Mouse (Mus musculus): Measurements from ENCODE around the gene Borcs5.

The Borcs5 gene

DNA sequence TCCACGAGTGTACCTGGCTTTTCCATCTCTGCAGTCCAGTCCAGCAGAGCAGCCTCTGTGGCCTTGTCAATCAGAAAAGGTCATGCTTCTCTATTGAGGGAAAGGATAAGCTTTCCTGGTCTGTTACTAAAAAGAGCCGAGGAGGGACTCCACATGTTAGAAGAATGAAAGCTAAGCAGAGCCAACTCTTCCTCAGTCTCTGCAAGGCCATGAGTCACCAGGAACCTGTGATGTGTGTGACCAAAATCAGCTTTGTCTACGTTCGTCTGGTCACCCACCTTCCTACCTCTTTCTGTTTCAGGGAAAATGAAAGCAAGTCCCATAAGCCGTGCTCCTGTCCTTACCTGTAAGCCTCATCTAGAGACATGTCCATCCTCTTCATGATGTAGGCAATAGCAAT is 80.8 kb downstream of the Borcs5 start:
- no peak for DNase-seq

- DNase-seq: no peak
These were observed 82.5 kb downstream of the Borcs5 start for GRCm38 (mm10) chr6:134721729-134722269.

GRCm38 (mm10) chr6:134722906-134723305 is 83.6 kb downstream of the Borcs5 start:
- no peak for DNase-seq

GRCm38 (mm10) chr6:134723326-134723725 is 84.0 kb downstream of the Borcs5 start:
- no peak for DNase-seq

DNA sequence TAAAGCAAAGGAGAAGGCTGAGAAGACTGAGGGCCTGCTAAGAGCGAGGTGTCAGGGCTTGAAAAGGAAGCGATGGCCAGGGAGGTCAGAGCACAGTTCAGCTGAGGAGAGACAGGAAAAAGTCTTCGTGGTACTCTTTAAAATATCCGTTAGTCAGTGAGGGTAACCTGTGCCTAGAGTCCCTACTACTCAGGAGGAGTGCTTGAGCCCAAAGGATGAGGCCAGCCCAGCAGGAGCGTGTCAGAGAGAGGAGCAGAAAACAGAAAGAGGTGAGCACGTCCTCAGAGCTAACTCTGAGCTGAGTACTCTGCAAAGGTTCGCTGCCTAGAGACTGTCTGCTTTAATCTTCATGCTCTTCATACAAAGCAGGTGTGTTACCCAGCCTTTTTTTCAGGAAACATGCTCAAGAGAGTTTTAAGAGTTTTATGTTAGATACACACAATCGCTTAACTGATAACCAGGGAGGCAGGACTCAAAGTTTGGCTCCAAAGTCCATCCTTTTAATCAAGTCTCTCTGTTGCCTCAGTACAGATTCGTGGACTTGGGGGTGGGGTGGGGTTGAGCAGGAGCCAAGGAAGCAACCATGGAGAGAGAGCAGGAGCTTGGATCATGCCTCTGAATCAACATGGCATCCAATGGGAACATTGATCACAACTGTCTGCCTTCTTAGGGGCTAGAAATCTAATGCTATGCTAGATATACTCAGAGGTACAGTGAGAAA is 84.7 kb downstream of the Borcs5 start:
- DNase-seq: peak; percentile 80 to 89

- peak in 1 of 2 experiments; percentile 62 for DNase-seq
These were observed 86.1 kb downstream of the Borcs5 start for GRCm38 (mm10) chr6:134725406-134725805.

GRCm38 (mm10) chr6:134730978-134731377 is 91.7 kb downstream of the Borcs5 start:
- DNase-seq: no peak

DNA sequence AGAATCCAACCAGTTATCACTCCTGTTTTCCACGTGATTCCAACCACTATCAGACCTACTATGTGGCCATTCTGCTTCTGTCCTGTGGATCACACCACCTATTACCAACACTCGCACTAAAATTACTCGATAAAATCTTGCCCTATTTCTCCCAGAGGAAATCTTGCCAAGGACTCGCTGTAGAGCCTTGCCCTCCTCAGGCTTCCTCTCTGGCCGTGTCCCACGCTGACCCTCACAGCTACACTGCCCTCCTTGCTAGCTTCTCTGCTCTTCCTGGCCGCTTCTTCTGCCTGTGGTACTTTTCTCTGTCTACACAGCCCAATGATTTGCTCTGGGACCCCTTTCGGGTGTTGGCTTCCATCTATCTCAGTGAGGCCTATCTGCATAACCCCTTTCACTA is 93.5 kb downstream of the Borcs5 start:
- DNase-seq: no peak

GRCm38 (mm10) chr6:134733800-134734221 is 94.5 kb downstream of the Borcs5 start:
- DNase-seq: no peak

DNA sequence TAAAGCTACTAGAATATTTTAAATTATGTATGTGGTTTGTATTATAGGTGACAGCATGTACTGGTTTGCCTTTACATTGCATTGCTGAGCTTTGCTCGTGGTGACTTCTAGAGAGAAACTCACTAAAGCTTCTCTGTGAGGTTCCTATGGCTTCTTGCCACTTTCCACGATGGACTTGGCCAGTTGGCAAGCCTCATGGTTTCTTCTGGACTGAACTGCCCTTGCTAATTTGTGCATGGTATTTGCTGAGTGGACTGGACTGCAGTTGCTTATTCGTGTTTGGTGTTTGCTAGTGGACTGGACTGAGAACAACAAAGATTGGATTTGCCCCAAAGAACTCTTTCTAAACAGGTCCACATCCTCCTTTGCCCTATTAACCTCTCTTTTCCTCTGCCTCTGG is 97.5 kb downstream of the Borcs5 start:
- peak; percentile 71 to 78 for DNase-seq

DNA sequence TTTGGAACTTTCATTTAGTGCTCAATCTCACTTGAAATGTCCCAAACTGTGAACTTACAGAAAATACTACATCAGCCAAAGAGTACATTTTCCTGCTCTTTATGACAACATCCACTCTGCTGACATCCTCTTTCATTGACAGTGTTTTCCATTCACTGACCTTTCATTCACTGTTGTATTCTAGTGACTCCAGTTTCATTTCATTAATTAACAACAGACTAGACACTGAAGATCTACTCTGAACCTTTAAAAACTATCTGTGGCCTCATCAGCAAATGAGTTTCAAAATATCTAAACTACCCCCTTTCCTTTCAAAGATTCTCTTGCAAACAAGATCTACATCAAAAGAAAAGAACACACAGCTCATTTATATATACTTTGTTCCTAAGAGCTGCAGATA is 104.3 kb downstream of the Borcs5 start:
- DNase-seq: no peak

- DNase-seq: no peak
These were observed 106.6 kb downstream of the Borcs5 start for GRCm38 (mm10) chr6:134745876-134746275.

GRCm38 (mm10) chr6:134748126-134748525 is 108.8 kb downstream of the Borcs5 start:
- DNase-seq: no peak

DNA sequence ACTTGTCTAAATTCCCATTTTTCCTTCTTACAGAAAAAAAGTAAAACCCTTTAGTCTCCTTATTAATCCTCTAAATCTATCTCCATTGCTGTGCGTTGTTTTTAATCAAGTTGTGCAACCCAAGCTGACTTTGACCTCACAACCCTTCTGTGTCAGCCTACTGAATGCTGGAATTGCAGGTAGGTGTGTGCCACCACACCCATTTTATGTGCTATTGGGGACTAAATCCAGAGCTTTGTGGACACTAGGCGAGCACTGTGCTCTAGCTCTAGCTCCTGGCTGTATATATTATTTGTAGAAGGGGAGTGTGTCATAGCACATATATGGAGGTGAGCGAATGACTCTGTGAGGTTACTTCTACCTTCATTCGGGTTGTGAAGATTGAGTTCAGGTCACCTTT is 111.8 kb downstream of the Borcs5 start:
- DNase-seq: no peak

DNA sequence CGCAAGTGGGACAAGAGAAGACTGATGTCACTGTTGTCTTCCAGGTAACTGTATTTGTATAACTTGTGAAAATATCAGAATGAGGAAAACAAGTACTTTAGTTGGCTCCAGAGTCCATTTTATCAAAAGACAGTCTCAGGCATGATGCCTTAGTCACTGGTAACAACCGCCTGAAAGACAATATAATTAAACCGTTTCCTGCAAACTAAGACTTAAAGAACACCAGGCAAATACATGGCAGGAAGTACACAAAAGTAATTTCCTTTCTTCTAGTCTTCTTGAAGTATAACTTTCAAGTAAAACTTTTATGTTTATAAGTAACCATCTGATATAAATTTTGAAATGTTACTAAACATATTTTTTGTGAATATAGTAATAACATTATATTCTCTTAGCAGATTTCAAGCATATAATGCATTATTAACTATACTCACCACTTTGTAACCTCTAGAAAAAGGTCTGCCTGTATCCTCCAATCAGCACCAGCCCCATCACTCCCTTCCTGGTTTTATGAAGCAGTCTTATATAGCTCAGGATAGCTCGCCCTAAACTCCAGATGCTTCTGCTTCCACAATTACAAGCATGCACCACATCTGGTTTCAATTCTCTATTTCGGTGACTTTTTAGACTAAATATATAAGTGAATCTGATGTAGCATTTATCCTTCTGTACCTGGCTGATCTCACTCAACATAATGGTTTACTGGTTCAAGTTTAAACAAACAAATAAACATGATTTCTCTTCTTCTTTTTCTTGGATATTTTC is 112.8 kb downstream of the Borcs5 start:
- no peak for DNase-seq

GRCm38 (mm10) chr6:134753412-134753811 is 114.1 kb downstream of the Borcs5 start:
- DNase-seq: no peak

DNA sequence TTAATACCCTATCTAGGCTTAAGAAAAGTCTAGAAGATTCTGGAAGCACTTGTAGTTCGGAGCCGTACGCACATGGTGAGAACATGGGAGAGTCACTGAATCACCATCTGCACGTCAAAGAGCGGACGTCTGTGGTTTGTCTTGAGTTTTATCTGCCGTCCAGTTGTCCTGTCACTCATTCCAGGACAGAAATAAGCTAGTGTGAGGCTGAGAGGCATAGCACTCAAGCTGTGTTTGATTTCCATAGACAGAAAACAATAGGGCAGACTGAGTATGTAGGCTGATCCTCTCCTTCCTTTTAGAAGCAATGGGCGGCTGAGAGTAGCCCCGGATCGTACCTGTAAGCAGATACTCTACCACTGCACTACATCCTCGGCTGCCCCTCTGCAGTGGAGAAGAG is 114.5 kb downstream of the Borcs5 start:
- no peak for DNase-seq

DNA sequence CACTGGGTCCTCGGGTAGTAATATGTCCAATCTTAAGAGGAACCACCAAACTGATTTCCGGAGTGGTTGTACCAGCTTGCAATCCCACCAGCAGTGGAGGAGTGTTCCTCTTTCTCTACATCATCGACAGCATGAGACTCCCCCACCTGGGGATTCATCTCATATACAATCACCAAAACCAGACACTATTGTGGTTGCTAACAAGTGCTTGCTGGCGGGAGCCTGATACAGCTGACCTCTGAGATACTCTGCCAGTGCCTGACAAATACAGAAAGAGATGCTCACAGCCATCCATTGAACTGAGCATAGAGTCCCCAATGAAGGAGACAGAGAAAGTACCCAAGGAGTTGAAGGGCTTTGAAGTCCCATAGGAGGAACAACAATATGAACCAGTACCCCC is 116.7 kb downstream of the Borcs5 start:
- no peak for DNase-seq

Measured in kidney, adult 8-10 months (tissue).